Mouse (Mus musculus) testis, adult 2 months (tissue): ENCODE measurements around the gene 2010003K11Rik.

ENCODE experiments used
- CTCF ChIP-seq: fragments of 200-500 bp; IDR thresholded peaks from 2 replicates; pipeline ENCODE4 v1.5.1; 2012; ENCODE audit warnings: low read depth, mild to moderate bottlenecking, inconsistent platforms, low read length, moderate library complexity; ENCODE audit not compliant: control insufficient read depth, insufficient read depth, insufficient replicate concordance
- POLR2A ChIP-seq: fragments of 200-500 bp; IDR thresholded peaks from 2 replicates; pipeline ENCODE4 v1.6.1; 2012; ENCODE audit warnings: low read depth, mild to moderate bottlenecking, inconsistent platforms, low read length, moderate library complexity; ENCODE audit not compliant: control insufficient read depth

DNA sequence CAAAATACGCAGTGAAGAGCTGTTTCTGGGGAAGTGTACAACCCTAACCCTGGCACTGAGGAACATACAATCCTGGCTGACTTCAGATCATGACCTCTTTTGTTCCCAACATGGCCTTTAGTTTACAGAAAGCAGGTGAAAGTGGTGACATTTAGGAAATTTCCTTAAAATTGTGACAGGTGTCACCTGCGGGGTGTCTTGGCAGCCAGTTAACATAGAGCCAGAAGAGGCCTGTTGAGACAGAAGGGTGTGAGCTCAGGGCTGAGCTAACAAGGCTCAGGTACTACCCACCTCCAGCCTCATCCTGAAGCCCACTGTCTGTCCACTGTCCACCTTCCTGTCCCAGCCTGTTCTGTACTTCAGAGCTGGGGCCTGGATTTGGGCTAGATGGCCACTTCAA lies 18.3 kb downstream of the 2010003K11Rik start:
- TF ChIP-seq POLR2A (no peak), CTCF (no peak)
